Mouse (Mus musculus) heart, adult 11 months (tissue): ENCODE measurements around the gene Tmem219.

Experiments
- DNase-seq: peaks from one replicate; pipeline ENCODE4 v3.0.0; 2022

Gene Tmem219

GRCm38 (mm10) chr7:126922624-126923060, at the start of gene Tmem219:
TSS of gene Tmem219 (minus strand) at chr7:126922917.
- peak; percentile 97 for DNase-seq

- DNase-seq, result no peak
Measured at GRCm38 (mm10) chr7:126967361-126967760, 44.6 kb upstream of the Tmem219 start.

GRCm38 (mm10) chr7:126965568-126965967, 42.9 kb upstream of the Tmem219 start:
- DNase-seq, result no peak

DNA sequence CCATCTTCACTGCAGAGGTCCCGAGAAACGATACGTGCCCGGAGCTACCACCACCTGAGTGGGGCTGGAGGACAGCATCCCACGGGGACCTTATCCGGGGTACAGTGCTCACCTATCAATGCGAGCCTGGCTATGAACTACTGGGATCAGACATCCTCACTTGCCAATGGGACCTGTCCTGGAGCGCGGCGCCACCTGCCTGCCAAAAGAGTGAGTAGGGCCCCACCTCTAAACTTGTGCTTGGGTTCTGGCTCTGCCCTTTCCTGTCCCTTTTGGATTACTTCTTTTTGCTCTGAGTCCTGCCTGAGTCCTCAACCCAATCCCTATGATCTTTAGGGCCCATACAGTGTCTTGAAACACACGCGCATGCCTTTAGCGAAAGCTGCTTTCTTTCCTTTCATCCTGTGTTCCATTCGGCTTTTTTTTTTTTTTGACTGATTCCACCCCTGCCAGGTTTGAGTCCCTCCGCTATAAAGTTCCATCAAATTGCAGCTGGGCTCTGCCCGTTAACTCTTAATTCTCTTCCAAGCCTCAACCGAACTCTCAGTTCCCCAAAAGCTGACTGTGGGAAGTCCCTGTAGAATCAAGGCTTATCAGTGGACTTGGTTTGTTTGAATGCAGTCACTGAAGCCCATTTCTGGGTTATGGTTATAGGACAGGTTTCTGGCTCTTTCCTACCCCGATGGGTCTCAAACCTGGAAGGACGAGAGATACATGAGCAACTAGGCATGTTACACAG, 41.0 kb upstream of the Tmem219 start:
- DNase-seq, result no peak

DNA sequence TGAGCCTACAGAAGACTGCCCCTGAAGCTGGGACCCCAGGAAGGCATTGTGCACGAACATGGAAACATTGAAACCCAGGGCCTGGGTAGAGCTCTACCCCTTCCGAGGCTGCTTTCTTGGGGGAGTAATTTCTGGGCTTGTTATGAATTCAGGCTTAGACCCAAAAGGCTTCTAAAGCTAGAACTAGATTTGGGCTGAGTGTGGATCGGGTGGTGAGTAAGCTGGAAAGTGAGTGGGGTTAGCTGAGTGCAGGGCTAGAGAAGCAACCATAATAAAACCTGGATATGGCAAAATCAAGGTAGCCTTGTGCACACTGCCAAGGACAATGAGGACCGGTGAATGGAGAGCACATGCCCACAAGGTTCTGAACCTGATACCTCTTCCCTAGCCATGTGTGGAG, 39.2 kb upstream of the Tmem219 start:
- DNase-seq, result no peak

DNA sequence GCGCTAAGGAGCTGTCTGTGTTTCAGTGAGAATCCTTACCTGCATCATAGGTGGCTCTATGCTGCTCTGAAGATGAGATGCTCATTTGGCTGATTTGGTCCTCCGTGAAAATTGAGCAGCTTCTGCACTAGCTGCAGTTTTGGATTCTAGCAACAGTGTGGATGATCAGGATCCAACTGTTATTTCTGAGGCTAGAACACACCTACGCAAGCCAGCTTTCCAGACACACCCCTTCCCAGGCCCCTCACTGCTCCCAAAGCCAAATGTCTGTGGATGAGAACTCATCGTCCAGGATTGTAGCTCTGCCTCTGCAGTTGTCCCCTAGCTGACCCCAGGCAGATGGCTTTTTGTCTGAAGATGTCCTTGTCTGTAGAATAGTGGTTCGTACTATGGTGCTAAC, 38.4 kb upstream of the Tmem219 start:
- no peak for DNase-seq

- no peak for DNase-seq
Measured at GRCm38 (mm10) chr7:126959780-126960179, 37.1 kb upstream of the Tmem219 start.

GRCm38 (mm10) chr7:126955125-126955524, 32.4 kb upstream of the Tmem219 start:
- DNase-seq, result no peak

- no peak for DNase-seq
Measured at GRCm38 (mm10) chr7:126952646-126953045, 29.9 kb upstream of the Tmem219 start.

DNA sequence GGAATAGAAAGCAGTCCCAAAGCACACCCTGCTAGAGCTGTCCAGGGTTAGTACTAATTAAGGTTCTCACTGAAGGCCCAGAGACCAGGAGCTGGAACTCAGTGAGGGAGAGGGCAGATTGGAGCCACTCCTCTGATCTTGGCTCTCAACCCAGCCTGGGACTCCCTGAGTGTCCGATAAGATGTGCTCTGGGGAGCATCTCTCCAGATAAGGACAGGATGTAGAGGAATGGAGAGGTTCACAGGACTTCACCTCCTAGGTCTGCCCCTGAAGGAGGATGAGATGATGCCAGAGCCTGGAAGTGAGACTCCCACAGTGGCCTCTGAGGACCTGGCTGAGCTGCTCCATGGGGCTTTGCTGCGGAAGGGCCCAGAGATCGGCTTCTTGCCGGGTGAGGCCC, 29.0 kb upstream of the Tmem219 start:
- DNase-seq, result no peak

- DNase-seq, result no peak
Measured at GRCm38 (mm10) chr7:126950647-126951615, 28.2 kb upstream of the Tmem219 start.

- peak; percentile 98 for DNase-seq
Measured at GRCm38 (mm10) chr7:126949793-126950646, 27.3 kb upstream of the Tmem219 start, which contains the start of gene Sez6l2. TSS of gene Sez6l2 (plus strand) at chr7:126950563.

GRCm38 (mm10) chr7:126949403-126949792, 26.7 kb upstream of the Tmem219 start, which contains the start of gene Asphd1:
TSS of gene Asphd1 (minus strand) at chr7:126949582.
- DNase-seq, result no peak

- no peak for DNase-seq
Measured at GRCm38 (mm10) chr7:126948626-126949025, 25.9 kb upstream of the Tmem219 start.

DNA sequence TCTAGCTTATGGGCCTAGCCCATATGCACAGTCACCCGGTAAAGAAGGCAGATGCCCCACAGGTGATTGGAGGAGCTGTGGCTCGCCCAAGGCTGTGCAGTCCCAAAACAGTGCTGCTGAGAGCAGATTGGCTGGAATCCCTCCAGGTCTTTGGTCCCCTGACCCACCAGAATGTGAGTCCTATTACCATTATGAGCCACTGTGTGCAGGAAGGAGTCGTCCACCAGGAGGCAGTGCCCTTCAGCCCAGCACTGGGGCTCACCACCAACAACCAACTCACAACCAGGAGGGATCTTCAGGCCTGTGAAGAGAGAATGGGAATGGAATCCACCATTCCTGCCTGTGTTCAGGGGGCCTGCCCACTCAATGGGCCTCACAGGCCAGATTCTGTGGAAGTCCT, 23.8 kb upstream of the Tmem219 start:
- peak; percentile 92 for DNase-seq

DNA sequence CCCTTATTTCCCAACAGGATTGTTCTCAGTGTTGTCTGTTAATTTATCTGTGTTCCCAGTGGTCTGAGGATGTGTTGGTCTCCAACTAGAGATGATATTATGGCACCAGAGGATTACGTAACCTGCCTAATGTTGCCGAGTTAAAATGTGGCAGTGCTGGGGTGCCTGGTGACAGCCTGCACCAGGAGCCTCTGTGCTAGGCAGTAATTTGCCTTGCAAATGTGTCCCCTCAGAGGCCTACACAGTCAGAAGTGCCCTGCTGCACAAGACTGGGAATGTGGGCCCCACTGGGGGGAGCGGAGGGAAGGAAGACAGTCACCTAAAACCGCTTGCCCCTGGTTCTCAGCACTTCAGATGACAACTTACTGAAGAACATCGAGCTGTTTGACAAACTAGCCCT, 19.1 kb upstream of the Tmem219 start:
- no peak for DNase-seq

GRCm38 (mm10) chr7:126941171-126941570, 18.5 kb upstream of the Tmem219 start:
- DNase-seq, result no peak

GRCm38 (mm10) chr7:126932652-126933051, 9.9 kb upstream of the Tmem219 start:
- DNase-seq, result no peak

- no peak for DNase-seq
Measured at GRCm38 (mm10) chr7:126929046-126929445, 6.3 kb upstream of the Tmem219 start.

GRCm38 (mm10) chr7:126928384-126929037, 5.8 kb upstream of the Tmem219 start, which contains the start of gene Kctd13:
TSS of gene Kctd13 (plus strand) at chr7:126928879.
- peak; percentile 99 for DNase-seq

DNA sequence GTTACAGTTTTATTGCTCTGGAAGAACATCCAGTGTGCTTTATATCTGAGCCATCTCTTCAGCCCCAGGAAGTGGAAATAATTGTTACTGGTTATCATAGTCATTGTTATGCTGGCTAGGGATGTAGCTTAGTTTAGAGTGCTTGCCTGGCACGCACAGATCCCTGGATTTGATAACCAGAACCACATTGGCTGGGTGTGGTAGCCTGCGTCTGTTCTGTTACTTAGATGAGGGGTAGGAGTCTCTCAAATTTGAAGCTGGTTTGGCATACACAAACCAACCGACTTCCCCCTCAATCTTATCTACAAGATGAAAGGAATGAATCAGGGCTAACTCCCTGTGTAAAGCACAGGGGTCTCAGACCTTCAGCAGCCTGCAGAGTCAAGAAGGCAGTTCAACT, 3.6 kb upstream of the Tmem219 start:
- no peak for DNase-seq

- DNase-seq, result no peak
Measured at GRCm38 (mm10) chr7:126923999-126924398, 1.3 kb upstream of the Tmem219 start.
